17 mouse cellular contexts compared by ENCODE assay signal in genomic region chr11:7016907-7017306, GRCm38 (mm10). TPM values are rescaled to one million over a fixed set of nuclear protein-coding genes. Genes with fewer than 3 reads are reported as not detected.
DNase-seq lines count a peak whose midpoint lies in the region; ATAC-seq lines count a peak whose summit lies in the region.
"Had no signal": no experiment of that assay in that cellular context is flagged by ENCODE, and none has a peak within 500 bp of the region (broad histone marks: within the 10 kb centered on the region; RNA-seq: fewer than 3 reads in every experiment).

No protein-coding gene starts in this region.

- intact Hi-C loops in left cerebral cortex, postnatal 14 days (cut with DNase I), result no loop called here

- no peaks in the 10 kb centered on the region for H3K36me3 ChIP-seq in midbrain, embryonic 14.5 days (ENCODE audit: control insufficient read depth, insufficient read depth, low read length)
- H3K36me3 ChIP-seq: heart, embryonic 10.5 days; lung, embryonic 15.5 days had no signal

- 91% methylated on average over 12 of the region's 12 CpGs for WGBS in midbrain, embryonic 14.5 days

- no peak overlapping the region for H3K4me3 ChIP-seq in midbrain, embryonic 14.5 days (replicated peaks; ENCODE audit: low read depth, low read length)
- H3K4me3 ChIP-seq: erythroblast, embryonic 14.5 days; heart, embryonic 10.5 days; lung, embryonic 15.5 days had no signal

- H3K27me3 ChIP-seq in midbrain, embryonic 14.5 days (ENCODE audit: control insufficient read depth, insufficient read depth, low read length), result no peaks in the 10 kb centered on the region
- H3K27me3 ChIP-seq: lung, embryonic 15.5 days had no signal

- no peak for ATAC-seq in midbrain, embryonic 14.5 days (ENCODE audit: low FRiP score, low TSS enrichment)

- H3K4me1 ChIP-seq in midbrain, embryonic 14.5 days (ENCODE audit: control insufficient read depth, insufficient read depth, low read length), result no peaks in the 10 kb centered on the region
- H3K4me1 ChIP-seq: heart, embryonic 10.5 days; lung, embryonic 15.5 days had no signal

- no peak overlapping the region for H3K4me2 ChIP-seq in midbrain, embryonic 14.5 days (ENCODE audit: low read length)
- H3K4me2 ChIP-seq: liver, embryonic 11.5 days; lung, embryonic 15.5 days had no signal

- DNase-seq in cerebellum, adult 9-10 months, result peak; percentile 52
- no peak for DNase-seq in cerebellum, postnatal 4 days (ENCODE audit: low spot score in 2 of 2)
- DNase-seq in left cerebral cortex, postnatal 14 days (ENCODE audit: low spot score in 2 of 2), result peak; percentile 28 to 51
- DNase-seq in left cerebral cortex, adult 11 months (ENCODE audit: low spot score), result no peak
- DNase-seq in layer of hippocampus, postnatal 10 days (ENCODE audit: low spot score in 2 of 2), result peak; percentile 33 to 51
- DNase-seq in midbrain, embryonic 14.5 days, result no peak
- no peak for DNase-seq in gastrocnemius, postnatal 25 days
- no peak for DNase-seq in heart, adult 11 months
- DNase-seq: gastrocnemius, postnatal 10 days; thymus, postnatal 14 days had no signal

- H3K27ac ChIP-seq in midbrain, embryonic 14.5 days (replicated peaks; ENCODE audit: low read depth, low read length), result no peak overlapping the region
- H3K27ac ChIP-seq: heart, embryonic 10.5 days; lung, embryonic 15.5 days had no signal

- H3K9me3 ChIP-seq in midbrain, embryonic 14.5 days (ENCODE audit: control insufficient read depth, low read length), result no peaks in the 10 kb centered on the region
- H3K9me3 ChIP-seq: heart, embryonic 10.5 days; lung, embryonic 15.5 days had no signal

- no peak overlapping the region for H3K9ac ChIP-seq in midbrain, embryonic 14.5 days (replicated peaks; ENCODE audit: low read length)
- H3K9ac ChIP-seq: lung, embryonic 15.5 days had no signal

RNA-seq across cellular contexts. Expression of gene Adcy1, which starts 46.4 kb away (rescaled TPM):
- 100 to 1,000 TPM; 319 to 338 TPM for total RNA-seq in left cerebral cortex, postnatal 14 days (2021)
- 100 to 1,000 TPM; 191 to 208 TPM for total RNA-seq in layer of hippocampus, postnatal 10 days (2021)
- polyA plus RNA-seq in midbrain, embryonic 14.5 days (2014; fragmentation: Nextera tagmentation; extraction: Ambion mirVana), result 9.9 and 10.7 TPM in 2 replicates
- total RNA-seq in gastrocnemius, postnatal 25 days (2021), result 1 to 10 TPM; 1.2 to 1.6 TPM
- total RNA-seq: megakaryocyte, adult 5-6 weeks; monocyte, adult 5-6 weeks; neutrophil, adult 5-6 weeks had no signal

Comparison
In these comparisons a context has a peak if more than half of its experiments do, and no peak if none do; other contexts are left out.
1. DNase-seq: peak in cerebellum, adult 9-10 months (single experiment), left cerebral cortex, postnatal 14 days (2 of 2) and layer of hippocampus, postnatal 10 days (2 of 2); none in cerebellum, postnatal 4 days (0 of 2), left cerebral cortex, adult 11 months (single experiment), midbrain, embryonic 14.5 days (single experiment), gastrocnemius, postnatal 25 days (single experiment) and heart, adult 11 months (single experiment).
2. RNA of gene Adcy1, which starts 46.4 kb away (total RNA-seq): 319 to 338 TPM in left cerebral cortex, postnatal 14 days and 191 to 208 TPM in layer of hippocampus, postnatal 10 days; 1.2 to 1.6 TPM in gastrocnemius, postnatal 25 days; every median in the first group is over 10 times any median in the second.